Comparison of ENCODE assay signal across 23 mouse cellular contexts in the genomic region with DNA sequence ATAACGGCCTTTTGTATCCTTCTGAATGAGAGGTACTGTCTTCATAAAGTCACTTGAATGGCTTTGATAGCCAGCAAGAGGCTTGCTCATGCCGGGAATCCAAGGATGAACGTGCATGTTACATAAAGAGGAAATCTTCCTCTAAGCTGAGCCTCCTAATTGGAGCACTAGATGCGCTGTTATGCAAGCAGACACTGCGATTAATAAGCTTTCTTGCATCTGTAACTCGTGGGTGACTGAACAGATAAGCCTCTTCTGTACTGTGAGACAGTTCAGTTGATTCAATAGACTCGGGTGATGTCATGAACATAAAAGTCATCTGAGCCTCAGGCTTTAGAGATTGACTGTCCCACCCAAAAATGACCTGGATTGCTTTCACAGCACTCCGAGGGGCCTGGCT.
A peak's percentile ranks its signal among the peaks of the same experiment; 100 is the strongest.
DNase-seq lines count a peak whose midpoint lies in the region; TF ChIP-seq lines count a peak whose summit lies in the region.
"Had no signal": no experiment of that assay in that cellular context is flagged by ENCODE, and none has a peak within 500 bp of the region (broad histone marks: within the 10 kb centered on the region; RNA-seq: fewer than 3 reads in every experiment).

No protein-coding gene starts in this region.

- intact Hi-C loops in left cerebral cortex, adult 2 months (cut with DNase I): loop anchor here (10.0 kb wide), 1 partner anchor 674 kb away; no protein-coding TSS in a partner anchor

- H3K27ac ChIP-seq in left cerebral cortex, adult 2 months: peak overlapping the region; percentile 3; the same call in 1 of the 2 replicates
- H3K27ac ChIP-seq: embryonic facial prominence, embryonic 12.5 days; heart, embryonic 10.5 days; hindbrain, embryonic 12.5 days; limb, embryonic 13.5 days; liver, embryonic 14.5 days; stomach, embryonic 15.5 days had no signal

- TF ChIP-seq CTCF in left cerebral cortex, adult 2 months (IDR thresholded peaks at IDR 0.05): no peak

- no peak overlapping the region for H3K4me3 ChIP-seq in left cerebral cortex, adult 2 months
- H3K4me3 ChIP-seq: embryonic facial prominence, embryonic 12.5 days; heart, embryonic 10.5 days; hindbrain, embryonic 12.5 days; limb, embryonic 13.5 days; stomach, embryonic 15.5 days had no signal

- peak; percentile 28 to 43 for DNase-seq in frontal cortex, adult 2 months (ENCODE audit: extremely low spot score in 1 of 2, low spot score in 1 of 2)
- no peak for DNase-seq in frontal cortex, postnatal 10 days (ENCODE audit: low spot score in 2 of 2)
- DNase-seq in left cerebral cortex, adult 2 months (ENCODE audit: extremely low spot score in 1 of 2, low spot score in 2 of 2): peak in 1 of 2 experiments; percentile 31
- DNase-seq in left cerebral cortex, adult 18-20 months (ENCODE audit: low spot score in 2 of 2): no peak
- peak; percentile 32 to 39 for DNase-seq in right cerebral cortex, postnatal 10 days (ENCODE audit: low spot score in 2 of 2)
- no peak for DNase-seq in right cerebral cortex, postnatal 14 days
- DNase-seq in telencephalon, adult 2 months (ENCODE audit: low read depth, low spot score): peak; percentile 64
- DNase-seq in kidney, adult 8-10 months: no peak
- DNase-seq: adrenal gland, postnatal 25 days; cerebellum, adult 2 months; forebrain, postnatal 0 days; gastrocnemius, postnatal 14 days; heart, postnatal 10 days; kidney, adult 11 months; kidney, postnatal 25 days; spleen, adult 18-20 months; thymus, postnatal 14 days had no signal

Comparison
In these comparisons a context has a peak if more than half of its experiments do, and no peak if none do; other contexts are left out.
1. DNase-seq: peak in frontal cortex, adult 2 months (2 of 2), right cerebral cortex, postnatal 10 days (2 of 2) and telencephalon, adult 2 months (single experiment); none in frontal cortex, postnatal 10 days (0 of 2), left cerebral cortex, adult 18-20 months (0 of 2), right cerebral cortex, postnatal 14 days (single experiment) and kidney, adult 8-10 months (0 of 2).